Mouse (Mus musculus): ENCODE data around the gene Tmem240.
A peak's percentile ranks its signal among the peaks of the same experiment; 100 is the strongest.
"Not testable (repeated sequence)": the region's sequence is repeated elsewhere in the genome, so short reads cannot be mapped to it uniquely, and the experiment has no call there.

The Tmem240 gene

GRCm38 (mm10) chr4:155734951-155735702, 527 bp downstream of the Tmem240 start:
- DNase-seq (ENCODE audit: low spot score), result peak; percentile 12

GRCm38 (mm10) chr4:155735788-155736187, 1.2 kb downstream of the Tmem240 start:
- no peak for DNase-seq (ENCODE audit: low spot score)

GRCm38 (mm10) chr4:155736421-155736820, 1.8 kb downstream of the Tmem240 start:
- DNase-seq (ENCODE audit: low spot score), result no peak

- DNase-seq (ENCODE audit: low spot score), result no peak
Measured at GRCm38 (mm10) chr4:155738262-155738661, 3.7 kb downstream of the Tmem240 start.

GRCm38 (mm10) chr4:155739152-155739551, 4.6 kb downstream of the Tmem240 start:
- DNase-seq (ENCODE audit: low spot score), result no peak

DNA sequence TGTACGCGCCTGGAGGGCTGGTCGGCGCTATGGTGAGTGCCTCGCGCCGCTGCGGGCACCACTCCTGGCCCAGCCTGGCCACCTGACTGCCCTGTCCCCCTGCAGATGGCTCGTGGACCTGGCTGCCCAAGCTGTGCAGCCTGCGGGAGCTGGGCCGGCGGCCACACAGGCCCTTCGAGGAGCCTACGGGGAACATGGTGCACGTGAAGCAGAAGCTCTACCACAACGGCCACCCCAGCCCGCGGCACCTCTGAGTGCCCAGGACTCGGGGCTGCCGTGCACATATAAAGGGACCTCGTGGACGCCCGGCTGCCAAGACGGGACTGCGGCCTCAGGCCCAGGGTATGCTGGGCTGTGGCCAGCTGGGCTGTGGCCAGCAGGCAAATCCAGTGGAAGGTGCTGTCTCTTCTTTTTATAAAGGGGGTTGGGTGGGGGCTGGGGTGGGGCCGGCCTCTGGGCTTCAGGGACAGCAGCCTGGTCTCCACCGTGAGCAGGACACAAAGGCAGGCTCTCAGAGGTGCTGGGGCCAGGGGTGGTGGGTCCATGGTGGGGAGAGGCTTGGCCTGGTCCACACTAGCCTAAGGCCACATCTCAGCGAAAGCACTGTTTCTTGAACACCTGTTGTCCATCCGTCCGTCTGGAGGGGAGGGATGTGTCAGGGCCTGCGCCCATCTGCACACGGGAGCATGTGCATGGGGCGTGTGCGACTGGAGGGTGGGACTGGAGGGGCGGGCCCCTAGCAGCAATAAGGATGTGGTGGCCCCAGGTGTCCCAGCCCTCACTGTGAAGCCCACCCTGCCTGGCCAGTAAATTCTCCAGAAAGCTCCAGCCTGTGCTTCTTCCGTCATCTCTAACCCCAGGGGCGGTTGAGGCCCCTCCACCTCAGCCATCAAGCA, 5.4 kb downstream of the Tmem240 start:
- no peak for DNase-seq (ENCODE audit: low spot score)

DNA sequence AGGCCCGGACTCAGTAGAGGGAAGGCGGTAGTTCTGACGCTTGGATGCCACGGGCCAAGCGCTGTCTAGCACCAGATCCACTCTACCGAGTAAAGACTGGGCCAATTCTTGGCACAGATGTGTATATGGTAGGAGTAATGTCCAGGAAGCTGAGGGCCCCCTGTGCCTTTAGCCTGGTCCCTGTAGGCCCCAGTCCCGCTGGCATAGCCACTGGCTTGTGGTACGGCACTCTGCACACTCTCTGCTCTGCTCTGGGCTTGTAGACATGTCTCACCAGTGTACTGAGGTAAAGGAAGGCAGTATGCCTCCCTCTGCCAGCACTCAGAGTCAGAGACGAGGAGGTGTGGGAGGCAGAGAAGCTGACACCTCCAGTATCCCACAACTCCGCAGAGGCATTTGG, 6.1 kb downstream of the Tmem240 start:
- DNase-seq (ENCODE audit: low spot score), result not testable (repeated sequence)

- DNase-seq (ENCODE audit: low spot score), result no peak
Measured at GRCm38 (mm10) chr4:155742684-155743083, 8.1 kb downstream of the Tmem240 start.

- DNase-seq (ENCODE audit: low spot score), result no peak
Measured at GRCm38 (mm10) chr4:155744474-155744873, 9.9 kb downstream of the Tmem240 start.

DNA sequence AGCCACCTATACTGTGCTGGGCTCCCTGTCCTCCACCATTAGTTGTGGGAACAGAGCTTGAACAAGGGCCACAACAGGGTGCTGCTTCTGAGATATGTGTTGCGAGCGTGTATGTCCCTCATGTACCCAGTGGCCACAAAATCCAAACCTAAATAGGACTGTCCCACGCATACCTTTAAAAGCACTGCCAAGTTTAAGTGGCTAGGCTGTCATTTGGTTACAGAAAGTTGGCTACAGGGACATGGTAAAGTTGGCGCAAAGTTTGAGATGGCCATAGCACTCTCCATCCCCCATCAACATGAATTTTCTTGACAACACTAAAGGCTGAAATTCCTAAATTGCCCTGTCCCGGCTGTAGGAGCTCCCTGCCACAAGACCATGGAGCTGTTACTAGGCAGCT, 10.5 kb downstream of the Tmem240 start:
- DNase-seq (ENCODE audit: low spot score), result no peak

GRCm38 (mm10) chr4:155746036-155746548, 11.5 kb downstream of the Tmem240 start:
- DNase-seq (ENCODE audit: low spot score), result no peak

DNA sequence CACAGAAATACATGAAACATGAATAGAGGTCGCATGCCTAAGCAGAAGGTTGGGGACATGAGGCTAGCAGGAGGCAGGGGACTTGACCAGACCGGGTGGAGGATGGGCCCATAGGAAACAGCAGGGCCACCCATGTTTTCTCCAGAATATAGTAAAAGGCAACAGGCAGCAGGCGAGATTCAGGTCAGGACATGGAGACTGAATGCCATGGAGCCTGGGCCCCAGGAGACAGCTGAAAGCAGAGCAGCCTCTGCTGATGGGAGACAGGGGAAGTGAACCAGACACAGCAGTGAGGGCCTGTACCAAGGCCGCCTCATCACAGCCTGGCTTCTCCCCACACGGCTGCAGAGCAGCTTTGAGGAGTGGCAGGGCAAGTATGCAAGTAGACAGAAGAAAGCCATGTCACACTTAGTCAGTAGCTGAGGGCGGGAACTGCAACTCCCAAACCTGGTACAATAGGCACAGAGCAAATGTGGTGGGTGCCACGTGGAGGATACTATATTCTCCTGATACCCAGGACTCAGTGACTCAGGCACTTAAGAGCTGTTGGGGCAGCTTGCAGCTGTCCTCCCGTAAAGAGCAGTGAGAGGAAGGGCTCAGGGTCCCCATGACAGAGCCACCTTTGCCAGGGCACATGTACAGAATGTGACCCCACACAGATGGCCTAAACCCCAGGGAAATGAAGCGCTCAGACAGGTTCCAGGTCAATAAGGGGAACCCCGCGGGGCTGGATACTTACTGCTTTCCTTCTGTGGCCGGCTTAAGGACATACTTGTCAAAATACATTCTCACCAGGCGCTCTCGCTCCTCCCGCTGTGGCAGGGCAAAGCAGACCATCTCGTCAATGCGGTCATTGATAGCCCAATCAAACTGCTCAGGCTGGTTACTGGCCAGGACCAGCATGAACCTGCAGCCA, 12.2 kb downstream of the Tmem240 start:
- no peak for DNase-seq (ENCODE audit: low spot score)

DNA sequence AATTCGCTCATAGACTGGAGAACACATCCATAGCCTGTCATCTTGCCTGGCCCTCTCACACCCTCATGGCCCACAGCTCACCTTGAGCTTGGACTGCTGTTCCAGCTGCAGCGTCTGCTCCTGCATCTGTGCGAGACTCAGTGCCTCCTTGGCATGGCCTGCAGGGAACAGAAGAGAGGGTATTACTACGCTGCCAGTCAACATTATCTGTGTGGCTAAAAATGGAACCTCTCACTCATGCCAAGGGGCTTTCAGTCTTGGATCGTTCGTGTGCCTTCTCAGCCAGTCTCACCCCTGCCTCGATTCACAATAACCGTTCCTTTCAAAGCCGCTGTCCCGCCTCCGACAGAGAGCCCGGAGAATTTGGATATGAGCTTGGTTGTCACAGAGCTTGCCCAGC, 22.4 kb downstream of the Tmem240 start:
- DNase-seq (ENCODE audit: low spot score), result no peak

DNA sequence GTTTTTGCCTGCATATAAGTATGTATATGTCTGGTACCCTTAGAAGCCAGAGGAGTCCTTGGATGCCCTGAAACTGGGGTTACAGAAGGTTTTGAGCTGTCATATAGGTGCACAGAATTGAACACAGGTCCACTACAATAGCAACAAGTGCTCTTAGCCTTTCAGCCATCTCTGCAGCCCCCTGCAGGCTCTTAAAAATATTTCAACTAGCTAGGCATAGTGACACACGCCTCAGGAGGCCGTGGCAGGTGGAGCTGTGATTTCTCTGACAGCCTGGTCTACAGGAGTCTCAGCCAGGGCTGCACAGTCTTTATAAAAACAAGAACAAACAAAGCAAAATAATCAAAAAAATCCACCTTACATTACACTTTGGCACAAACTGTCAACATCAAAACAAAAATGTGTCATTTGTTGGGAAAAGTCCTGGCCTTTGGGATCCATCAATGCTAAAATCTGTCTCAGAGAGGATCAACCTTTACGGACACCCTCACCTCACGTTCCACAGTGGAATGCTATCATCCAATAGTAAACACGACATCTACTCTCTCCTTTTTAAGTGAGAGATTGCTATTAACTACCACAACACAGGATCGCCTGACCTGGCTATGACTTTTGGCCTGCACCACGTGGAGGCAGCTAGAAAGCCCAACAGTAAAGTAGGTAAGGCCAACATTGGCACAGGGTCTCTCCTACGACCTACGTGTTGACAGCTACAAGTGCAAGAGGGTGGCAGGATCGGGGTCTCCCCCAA, 25.4 kb downstream of the Tmem240 start:
- DNase-seq (ENCODE audit: low spot score), result peak; percentile 30

DNA sequence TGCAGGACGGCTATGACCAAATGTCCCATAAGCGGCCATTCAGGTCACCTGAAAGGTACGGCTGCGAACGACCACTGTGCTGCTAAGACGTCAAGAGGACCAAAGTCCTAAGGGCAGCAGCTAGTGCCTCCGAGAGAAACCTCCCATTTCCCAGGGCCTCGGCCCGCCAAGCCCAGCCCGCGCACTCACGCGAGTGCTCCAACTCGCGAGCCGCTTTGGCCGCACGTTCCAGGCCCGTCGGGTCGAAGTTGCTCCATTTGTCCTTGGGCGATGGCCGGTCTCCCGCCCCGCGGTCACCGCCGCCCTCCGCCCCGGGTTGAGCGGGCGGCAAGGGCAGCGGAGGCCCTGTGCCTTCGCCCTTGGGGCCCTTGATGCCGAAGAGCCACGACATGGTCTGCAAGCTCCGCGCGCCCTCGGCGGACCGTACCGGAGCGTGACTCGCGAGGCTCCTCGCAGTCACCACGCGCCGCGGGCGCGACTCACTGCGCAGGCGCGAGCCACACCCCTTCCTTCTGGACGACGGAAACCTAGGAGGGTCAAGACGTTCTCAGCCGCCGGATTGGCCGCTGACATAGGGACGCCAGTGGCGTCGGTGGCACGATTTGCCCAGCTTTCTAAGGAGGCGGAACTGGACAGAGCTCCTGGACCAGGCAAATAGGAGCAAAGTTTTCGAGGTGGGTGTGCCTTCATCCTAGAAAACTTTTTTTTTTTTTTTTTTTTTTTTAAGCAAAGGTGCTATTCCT, 26.2 kb downstream of the Tmem240 start, which contains the start of gene Atad3a:
TSS of gene Atad3a (minus strand) at position 481 of the 743 bp plus-strand sequence.
- DNase-seq (ENCODE audit: low spot score), result peak; percentile 97

GRCm38 (mm10) chr4:155761356-155762099, 26.9 kb downstream of the Tmem240 start:
- DNase-seq (ENCODE audit: low spot score), result no peak

GRCm38 (mm10) chr4:155762357-155762756, 27.8 kb downstream of the Tmem240 start:
- no peak for DNase-seq (ENCODE audit: low spot score)

DNA sequence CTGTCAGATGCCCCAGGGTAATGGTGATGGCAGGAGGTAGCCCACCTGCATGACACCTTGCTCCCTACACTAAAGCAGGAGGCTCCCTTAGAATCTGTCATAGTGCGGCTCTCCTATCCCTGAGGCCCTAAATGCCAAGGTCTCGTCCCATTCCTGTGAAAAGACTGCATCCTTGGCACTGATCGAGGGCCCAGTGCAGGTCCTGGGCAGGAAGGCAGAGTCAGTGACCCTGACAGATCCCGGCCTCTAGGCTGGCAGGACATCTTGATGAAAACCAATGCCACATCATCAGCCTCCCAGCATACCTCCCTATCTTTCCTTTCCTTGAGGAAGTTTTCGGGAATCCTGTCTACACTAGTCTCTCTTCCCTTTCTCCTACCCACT, 34.9 kb downstream of the Tmem240 start:
- no peak for DNase-seq (ENCODE audit: low spot score)

GRCm38 (mm10) chr4:155769880-155770512, 35.4 kb downstream of the Tmem240 start:
- peak; percentile 92 for DNase-seq (ENCODE audit: low spot score)
